Mouse (Mus musculus) hindbrain, embryonic 11.5 days (tissue): Measurements from ENCODE around the gene Arl13b. TPM values are rescaled to one million over a fixed set of nuclear protein-coding genes. Genes with fewer than 3 reads are reported as not detected.

Experiments
- ATAC-seq: fragments of 200-750 bp; cut with Nextera tagmentation; 2 replicates; pipeline ENCODE4 v1.8.0; 2017; ENCODE audit warnings: mild to moderate bottlenecking, moderate TSS enrichment, moderate library complexity; ENCODE audit not compliant: low FRiP score
- DNase-seq: peaks from one replicate; pipeline ENCODE4 v3.0.0-alpha.2; 2015; ENCODE audit warnings: low spot score
- H3K27ac ChIP-seq: fragments of 300-500 bp; sonication (generic); 2 replicates; pipeline ENCODE4 v1.5.1; 2014; ENCODE audit warnings: mild to moderate bottlenecking, low read depth, low read length
- H3K27me3 ChIP-seq: fragments of 300-500 bp; sonication (generic); 2 replicates; pipeline ENCODE4 v1.6.1; 2014; ENCODE audit warnings: mild to moderate bottlenecking, low read length, moderate library complexity, mixed read lengths; ENCODE audit not compliant: control insufficient read depth, insufficient read depth
- H3K36me3 ChIP-seq: fragments of 300-500 bp; sonication (generic); 2 replicates; pipeline ENCODE4 v1.6.1; 2014; ENCODE audit warnings: mild to moderate bottlenecking, low read length, moderate library complexity, mixed read lengths; ENCODE audit not compliant: control insufficient read depth, insufficient read depth
- H3K4me1 ChIP-seq: fragments of 300-500 bp; sonication (generic); replicated peaks from 2 replicates; pipeline ENCODE4 v1.6.1; 2014; ENCODE audit warnings: low read length, mixed read lengths; ENCODE audit not compliant: control insufficient read depth, insufficient read depth
- H3K4me2 ChIP-seq: fragments of 300-500 bp; sonication (generic); replicated peaks from 2 replicates; pipeline ENCODE4 v1.6.1; 2014; ENCODE audit warnings: mild to moderate bottlenecking, low read depth, low read length
- H3K4me3 ChIP-seq: fragments of 300-500 bp; sonication (generic); 2 replicates; pipeline ENCODE4 v1.5.1; 2014; ENCODE audit warnings: low read depth, low read length
- H3K9ac ChIP-seq: fragments of 300-500 bp; sonication (generic); 2 replicates; pipeline ENCODE4 v1.6.1; 2014; ENCODE audit warnings: low read depth, low read length
- H3K9me3 ChIP-seq: fragments of 300-500 bp; sonication (generic); 2 replicates; pipeline ENCODE4 v1.6.1; 2016; ENCODE audit warnings: low read length; ENCODE audit not compliant: control insufficient read depth
- WGBS: fragments of 180-500 bp; shearing (Covaris S2); extraction: QIAGEN DNeasy Blood & Tissue Kit; methylation state at CpG from one replicate; pipeline ENCODE4 v1.1.7; 2014; 5-methylcytosine and 5-hydroxymethylcytosine counted together
- polyA plus RNA-seq: library from polyadenylated mRNA; unstranded; fragments of >200 nt; fragmentation: Nextera tagmentation; extraction: Ambion mirVana; gene quantifications from 2 replicates; pipeline ENCODE4 v1.2.1, GENCODE M21; 2014

The Arl13b gene
- polyA plus RNA-seq, 1 experiment from 2014 or later: 19.8 TPM

DNA sequence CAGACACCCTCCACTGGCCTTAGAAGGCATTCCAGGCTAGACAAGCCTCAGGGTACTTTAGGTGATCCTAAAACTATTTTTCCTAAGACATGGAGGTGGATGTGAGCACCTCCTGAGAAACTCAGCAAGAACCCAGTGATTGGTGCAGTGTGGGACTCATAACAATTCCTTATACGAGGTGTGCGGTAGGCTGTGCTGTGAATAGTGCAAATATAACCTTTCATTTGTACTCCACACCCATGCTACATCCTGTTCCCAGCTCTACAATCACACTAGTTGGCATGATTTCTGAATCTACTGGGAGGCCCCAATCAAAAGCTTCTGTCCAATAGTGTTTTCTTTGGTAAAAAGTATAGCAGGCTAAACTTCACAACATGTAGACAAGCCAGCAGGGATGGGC is 14.8 kb downstream of the Arl13b start:
- ATAC-seq: no peak
- Histone ChIP-seq H3K4me3 (no peak overlapping the region), H3K27me3 (no peaks in the 10 kb centered on the region), H3K36me3 (no peaks in the 10 kb centered on the region), H3K9me3 (no peaks in the 10 kb centered on the region), H3K9ac (no peak overlapping the region), H3K4me2 (no peak overlapping the region), H3K27ac (no peak overlapping the region), H3K4me1 (no peaks in the 10 kb centered on the region)
- WGBS: 82% methylated on average over 2 of the region's 2 CpGs
- no peak for DNase-seq

DNA sequence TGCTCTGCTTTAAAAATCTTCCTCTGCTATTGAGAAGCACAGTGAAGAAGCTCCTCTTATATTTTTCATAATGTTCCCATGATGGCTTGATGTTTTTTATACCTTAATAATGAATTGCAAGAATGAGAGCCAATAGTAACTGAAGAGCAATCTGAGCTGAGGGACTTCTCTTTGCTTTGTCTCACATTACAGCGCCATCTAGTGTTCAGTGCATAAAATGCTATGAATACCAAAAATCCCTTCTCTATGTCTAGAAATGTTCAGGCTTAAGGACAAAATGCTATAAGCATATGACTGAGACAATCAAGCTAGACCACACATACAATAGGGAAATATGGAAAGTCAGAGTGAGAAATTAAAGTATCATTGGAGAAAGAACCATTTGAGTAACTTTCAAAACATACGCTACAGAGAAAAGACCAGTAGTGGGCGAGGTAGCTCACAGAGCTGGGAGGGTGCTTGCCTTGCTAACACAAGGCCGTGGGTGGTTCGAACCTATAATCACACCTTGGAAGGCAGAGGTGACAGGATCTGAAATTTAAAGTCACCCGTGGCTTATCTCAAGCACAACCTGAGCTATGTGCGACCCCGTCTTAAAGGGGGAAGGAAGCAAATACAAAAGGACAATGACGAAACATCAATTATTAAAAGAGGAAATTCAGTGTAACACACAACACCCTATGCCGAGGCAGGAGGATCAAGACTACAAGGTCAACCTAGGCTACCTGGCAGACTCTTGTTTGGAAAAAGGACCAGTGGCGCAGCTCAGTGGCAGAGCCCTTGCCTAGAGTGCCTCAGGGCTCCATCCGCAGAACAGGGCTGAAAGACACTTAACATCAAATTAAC is 20.5 kb downstream of the Arl13b start:
- H3K27ac ChIP-seq: no peak overlapping the region
- peak; percentile 67 for DNase-seq
- no peaks in the 10 kb centered on the region for H3K36me3 ChIP-seq
- no peak overlapping the region for H3K4me2 ChIP-seq
- H3K4me1 ChIP-seq: no peaks in the 10 kb centered on the region
- no peak overlapping the region for H3K9ac ChIP-seq
- no peaks in the 10 kb centered on the region for H3K9me3 ChIP-seq
- WGBS: 78% methylated on average over 12 of the region's 12 CpGs
- no peak; the same call in 1 of the 2 replicates for ATAC-seq
- no peak overlapping the region for H3K4me3 ChIP-seq
- no peaks in the 10 kb centered on the region for H3K27me3 ChIP-seq

DNA sequence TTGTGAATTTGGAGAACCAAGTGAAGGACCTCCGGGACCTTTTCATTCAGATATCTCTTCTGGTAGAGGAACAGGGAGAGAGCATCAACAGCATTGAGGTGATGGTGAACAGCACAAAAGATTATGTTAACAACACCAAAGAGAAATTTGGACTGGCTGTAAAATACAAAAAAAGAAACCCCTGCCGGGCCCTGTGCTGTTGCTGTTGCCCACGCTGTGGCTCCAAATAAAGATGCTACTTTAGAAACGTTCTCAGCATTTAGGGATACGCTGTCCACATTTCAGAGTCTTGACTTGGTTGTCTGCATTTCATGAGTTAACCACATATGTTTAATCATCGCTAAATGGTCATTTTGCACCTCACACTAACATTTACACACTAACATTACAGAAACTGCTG is 24.4 kb downstream of the Arl13b start:
- no peak overlapping the region for H3K9ac ChIP-seq
- H3K4me3 ChIP-seq: no peak overlapping the region
- H3K4me2 ChIP-seq: no peak overlapping the region
- DNase-seq: no peak
- no peaks in the 10 kb centered on the region for H3K27me3 ChIP-seq
- no peaks in the 10 kb centered on the region for H3K9me3 ChIP-seq
- 95% methylated on average over 6 of the region's 6 CpGs for WGBS
- no peak overlapping the region for H3K27ac ChIP-seq
- no peaks in the 10 kb centered on the region for H3K36me3 ChIP-seq
- no peak for ATAC-seq
- H3K4me1 ChIP-seq: no peaks in the 10 kb centered on the region

DNA sequence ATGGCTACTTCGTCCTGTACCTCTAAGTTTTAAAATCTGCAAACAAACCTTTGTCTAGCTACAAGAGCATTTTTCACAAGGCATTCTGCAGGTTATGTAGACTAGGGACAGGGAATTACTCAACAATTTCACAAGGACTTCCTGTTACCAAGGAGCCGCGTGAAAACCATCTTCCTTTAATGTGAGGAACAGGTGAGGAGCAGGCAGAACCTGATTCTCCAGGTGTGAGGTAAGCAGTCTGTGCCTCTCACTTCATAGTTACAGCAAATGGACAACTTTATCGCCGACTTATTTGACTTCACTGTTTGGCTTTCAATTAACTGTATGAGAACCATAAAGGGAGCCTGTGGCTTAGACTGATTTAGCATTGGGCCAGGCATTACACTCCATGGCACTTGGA is 32.3 kb downstream of the Arl13b start, which contains the start of gene Stx19:
Gene Stx19, plus strand, starts transcription at position 186 of the 400 bp plus-strand sequence.
- 87% methylated on average over 5 of the region's 5 CpGs for WGBS
- ATAC-seq (no peak), DNase-seq (no peak)
- H3K4me1 ChIP-seq: no peaks in the 10 kb centered on the region
- H3K9ac ChIP-seq: no peak within 1 kb of the TSS
- no peaks in the 10 kb centered on the region for H3K27me3 ChIP-seq
- no peak within 1 kb of the TSS for H3K4me2 ChIP-seq
- H3K36me3 ChIP-seq: no peaks in the 10 kb centered on the region
- H3K4me3 ChIP-seq: no peak within 1 kb of the TSS
- H3K27ac ChIP-seq: no peak within 1 kb of the TSS
- H3K9me3 ChIP-seq: no peaks in the 10 kb centered on the region

DNA sequence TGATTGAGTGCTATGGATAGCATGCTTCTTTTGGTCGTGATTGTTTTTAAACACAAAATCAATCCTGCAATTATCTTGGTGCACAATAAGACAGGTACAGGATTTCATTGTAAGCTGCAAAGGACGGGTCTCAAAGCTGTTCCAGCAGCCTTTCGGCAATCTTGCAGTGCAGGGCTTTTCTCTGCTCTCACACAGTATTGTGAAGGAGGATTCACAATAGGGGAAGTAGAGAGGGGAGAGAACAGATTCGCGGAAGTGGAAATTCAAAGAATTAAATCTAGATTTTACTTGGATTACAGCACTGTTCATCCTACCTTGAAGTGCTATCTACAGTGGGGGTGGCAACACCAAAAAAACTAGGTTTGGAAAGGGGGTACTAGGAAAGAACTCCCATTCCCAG is 33.0 kb downstream of the Arl13b start:
- no peak for ATAC-seq
- H3K9me3 ChIP-seq: no peaks in the 10 kb centered on the region
- H3K4me2 ChIP-seq: no peak overlapping the region

DNA sequence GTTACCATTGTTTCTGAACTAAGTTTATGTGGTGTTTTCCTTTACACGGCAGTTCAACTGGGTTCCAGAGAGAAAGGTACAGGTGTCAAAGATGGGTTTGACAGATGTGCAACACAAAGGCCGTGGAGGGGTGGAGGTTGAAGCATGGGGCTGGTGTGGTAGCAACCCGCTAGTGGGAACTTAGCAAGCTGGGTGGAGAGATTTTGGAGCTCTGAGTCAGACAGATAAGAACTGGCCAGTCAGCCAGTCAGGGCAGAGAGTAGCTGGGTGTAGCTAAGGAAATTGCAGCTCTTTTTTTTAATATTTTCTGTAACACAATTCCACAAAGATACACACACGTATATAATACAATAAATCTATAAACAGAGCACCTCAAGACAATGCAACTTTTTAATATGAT is 36.0 kb downstream of the Arl13b start:
- no peaks in the 10 kb centered on the region for H3K4me1 ChIP-seq
- no peak for ATAC-seq

More for the DNA sequence above, 33.0 kb downstream of the Arl13b start:
- no peaks in the 10 kb centered on the region for H3K4me1 ChIP-seq
- H3K27me3 ChIP-seq: no peaks in the 10 kb centered on the region
- H3K9ac ChIP-seq: no peak overlapping the region
- H3K4me3 ChIP-seq: no peak overlapping the region
- no peak overlapping the region for H3K27ac ChIP-seq
- WGBS: 83% methylated on average over 5 of the region's 5 CpGs
- DNase-seq: no peak
- H3K36me3 ChIP-seq: no peaks in the 10 kb centered on the region

DNA sequence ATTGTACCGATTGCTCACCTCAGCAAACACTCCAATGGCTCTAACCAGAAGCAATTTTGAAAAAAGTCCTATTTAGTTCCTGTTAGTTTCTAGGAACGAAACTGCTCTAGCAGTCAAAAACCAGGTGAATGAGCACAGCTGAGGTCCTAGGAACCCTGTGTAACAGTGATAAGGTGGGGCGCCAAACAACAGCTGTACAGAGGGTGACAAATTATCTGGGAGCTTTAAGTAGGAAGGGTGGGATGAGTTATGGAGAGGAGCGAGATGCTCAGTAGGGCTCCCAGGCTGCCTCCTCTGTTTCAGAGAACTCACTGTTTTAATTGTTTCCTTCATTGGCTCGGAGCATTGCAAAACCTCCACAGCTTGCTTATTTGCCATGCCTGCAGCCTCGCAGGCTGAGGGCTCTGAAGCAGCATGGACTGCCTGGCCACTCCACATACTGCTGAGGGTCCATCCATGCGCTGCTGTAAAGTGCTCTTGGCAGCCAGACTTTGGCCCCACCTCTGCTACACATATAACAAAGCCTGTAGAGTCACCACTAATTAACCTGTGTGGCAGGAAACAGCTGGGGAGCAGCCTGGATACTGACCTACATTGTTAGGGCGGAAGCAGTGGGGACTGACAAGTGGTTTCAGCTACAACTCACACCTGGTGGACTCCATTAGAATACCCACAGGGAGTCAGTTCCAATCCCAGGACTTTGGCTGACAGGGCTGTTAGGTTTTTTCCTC is 39.4 kb downstream of the Arl13b start:
- DNase-seq (no peak), ATAC-seq (peak; percentile 33; the same call in 1 of the 2 replicates)
- 65% methylated on average over 8 of the region's 8 CpGs for WGBS

More for the DNA sequence above, 36.0 kb downstream of the Arl13b start:
- Histone ChIP-seq H3K4me3 (no peak overlapping the region), H3K9me3 (no peaks in the 10 kb centered on the region), H3K9ac (no peak overlapping the region), H3K4me2 (no peak overlapping the region), H3K27ac (no peak overlapping the region), H3K27me3 (no peaks in the 10 kb centered on the region), H3K36me3 (no peaks in the 10 kb centered on the region)
- DNase-seq: no peak
- 94% methylated on average over 4 of the region's 4 CpGs for WGBS

DNA sequence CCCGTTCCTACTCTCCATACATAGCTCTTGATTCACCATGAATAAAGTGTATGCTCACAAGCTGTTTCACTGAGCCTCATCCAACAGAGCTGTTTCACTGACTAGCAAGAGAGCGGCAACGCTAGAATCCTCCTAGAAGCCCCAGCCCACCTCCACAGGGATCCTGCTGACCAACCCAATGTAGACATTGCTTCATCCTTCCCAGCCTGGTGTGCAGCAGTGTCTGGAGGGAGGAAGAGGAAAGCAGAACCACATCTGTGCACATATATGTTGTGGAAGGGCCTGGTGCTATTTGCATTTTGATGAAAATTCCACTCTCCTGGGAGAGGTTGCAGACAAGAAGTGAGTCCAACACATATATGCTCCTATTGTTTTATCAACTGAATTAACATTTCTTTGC is 42.2 kb downstream of the Arl13b start:
- Histone ChIP-seq H3K4me3 (no peak overlapping the region), H3K9me3 (no peaks in the 10 kb centered on the region), H3K4me2 (no peak overlapping the region), H3K4me1 (no peaks in the 10 kb centered on the region), H3K27me3 (no peaks in the 10 kb centered on the region), H3K27ac (no peak overlapping the region), H3K36me3 (no peaks in the 10 kb centered on the region), H3K9ac (no peak overlapping the region)
- WGBS: 96% methylated on average over 3 of the region's 3 CpGs
- no peak for ATAC-seq
- no peak for DNase-seq

More for the DNA sequence above, 39.4 kb downstream of the Arl13b start:
- Histone ChIP-seq H3K9me3 (no peaks in the 10 kb centered on the region), H3K9ac (no peak overlapping the region), H3K27me3 (no peaks in the 10 kb centered on the region), H3K4me1 (no peaks in the 10 kb centered on the region), H3K27ac (no peak overlapping the region), H3K36me3 (no peaks in the 10 kb centered on the region), H3K4me2 (no peak overlapping the region), H3K4me3 (no peak overlapping the region)
